Mouse (Mus musculus): ENCODE data around the gene Lyz2.
"Not testable (repeated sequence)": the region's sequence is repeated elsewhere in the genome, so short reads cannot be mapped to it uniquely, and the experiment has no call there.

The Lyz2 gene

DNA sequence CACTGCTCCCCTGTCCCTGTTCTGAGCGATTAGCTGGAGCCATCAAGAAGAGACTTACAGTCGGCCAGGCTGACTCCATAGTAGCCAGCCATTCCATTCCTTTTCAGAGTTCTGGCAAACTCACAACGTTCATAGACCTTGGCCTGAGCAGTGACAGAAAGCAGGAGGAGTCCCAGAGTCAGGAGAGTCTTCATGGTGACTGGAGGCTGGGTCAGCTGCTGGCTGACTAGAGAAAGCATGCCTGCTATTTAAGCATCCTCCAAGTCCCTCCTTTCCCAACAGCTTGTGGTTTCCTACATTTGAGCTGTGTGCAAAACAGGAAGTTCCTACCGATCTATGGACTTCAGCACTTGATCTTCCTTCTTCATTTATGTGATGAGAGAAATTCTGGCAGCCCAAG, at the start of gene Lyz2:
TSS of gene Lyz2 (minus strand) at position 273 of the 400 bp plus-strand sequence.
- peak; percentile 7 to 9 for DNase-seq

DNA sequence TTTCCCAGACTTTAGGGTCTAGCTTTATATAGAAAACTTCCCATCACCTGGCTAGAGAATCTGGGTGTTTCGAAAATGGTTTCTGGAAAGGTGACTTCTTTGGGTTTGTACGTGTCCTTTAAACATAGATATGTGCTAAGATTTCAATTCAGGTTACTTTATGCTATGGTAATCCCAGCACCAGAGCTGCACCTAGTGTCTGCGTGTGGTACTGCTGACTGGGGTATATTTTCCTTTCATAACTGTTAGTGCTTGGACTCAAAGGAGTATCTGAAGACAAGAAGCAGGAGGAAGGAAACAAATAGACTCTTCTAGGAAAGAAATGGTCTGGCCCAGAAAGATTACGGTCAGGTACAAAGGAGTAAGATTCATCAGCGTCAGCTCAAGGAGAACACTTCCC, 48.4 kb upstream of the Lyz2 start:
- peak in 1 of 2 experiments; percentile 47 for DNase-seq

DNA sequence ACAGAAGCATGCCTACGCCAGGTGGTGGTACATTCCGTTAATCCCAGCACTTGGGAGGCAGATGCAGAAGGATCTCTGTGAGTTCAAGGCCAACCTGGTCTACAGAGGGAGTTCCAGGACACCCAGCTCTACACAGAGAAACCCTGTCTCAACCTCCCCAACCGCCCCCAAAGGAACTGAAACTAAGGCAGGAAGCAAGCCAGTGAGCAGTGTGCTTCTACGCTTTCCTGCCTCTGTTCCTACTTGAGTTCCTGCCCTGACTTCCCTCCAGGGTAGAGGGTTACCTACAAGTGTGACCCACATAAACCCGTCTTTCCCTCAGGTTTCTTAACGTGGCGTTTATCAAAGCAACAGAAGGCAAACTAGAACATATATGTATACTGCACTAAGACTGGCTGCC, 41.7 kb upstream of the Lyz2 start:
- DNase-seq, result no peak

- DNase-seq, result no peak
Observed at GRCm38 (mm10) chr10:117322630-117323029, 40.5 kb upstream of the Lyz2 start.

DNA sequence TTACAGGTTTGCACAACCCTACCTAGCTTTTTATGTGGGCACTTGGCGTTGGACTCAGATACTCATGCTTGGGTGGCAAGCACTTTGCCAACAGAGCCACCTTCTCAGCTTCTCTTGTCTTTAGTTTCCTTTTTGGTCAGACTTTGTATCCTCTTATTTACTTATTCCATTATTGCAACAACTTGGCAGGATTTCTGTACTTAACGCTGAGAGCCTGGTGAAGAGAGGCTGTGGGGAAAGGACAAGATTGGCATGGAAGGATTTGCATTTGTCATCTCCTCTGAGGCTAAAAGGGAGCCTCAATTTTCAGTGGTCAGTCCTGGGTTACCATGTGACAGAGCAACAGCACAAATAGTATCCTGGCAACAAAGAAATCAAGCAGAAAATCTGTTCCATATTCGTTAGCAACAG, 38.5 kb upstream of the Lyz2 start:
- DNase-seq, result peak in 1 of 2 experiments; percentile 7

DNA sequence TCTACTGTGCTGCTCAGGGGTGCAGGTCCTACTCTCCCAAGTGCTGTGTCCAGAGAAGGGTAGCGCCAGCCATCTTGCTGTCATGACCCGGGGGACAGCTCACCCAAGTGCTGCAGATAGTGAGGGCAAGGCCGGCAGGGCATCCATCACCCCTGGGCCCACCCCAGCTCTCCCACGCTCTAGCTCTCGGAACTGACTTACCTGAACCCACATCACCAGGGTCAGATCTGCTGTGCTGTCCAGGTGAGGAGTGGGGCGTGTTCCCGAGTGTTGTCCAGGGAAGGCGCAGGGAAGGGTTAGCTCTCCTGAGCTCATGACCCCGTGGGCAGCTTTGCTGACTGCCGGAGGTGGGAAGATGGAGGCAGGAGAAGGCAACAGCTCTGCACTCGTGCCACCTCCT, 34.3 kb upstream of the Lyz2 start:
- no peak for DNase-seq

DNA sequence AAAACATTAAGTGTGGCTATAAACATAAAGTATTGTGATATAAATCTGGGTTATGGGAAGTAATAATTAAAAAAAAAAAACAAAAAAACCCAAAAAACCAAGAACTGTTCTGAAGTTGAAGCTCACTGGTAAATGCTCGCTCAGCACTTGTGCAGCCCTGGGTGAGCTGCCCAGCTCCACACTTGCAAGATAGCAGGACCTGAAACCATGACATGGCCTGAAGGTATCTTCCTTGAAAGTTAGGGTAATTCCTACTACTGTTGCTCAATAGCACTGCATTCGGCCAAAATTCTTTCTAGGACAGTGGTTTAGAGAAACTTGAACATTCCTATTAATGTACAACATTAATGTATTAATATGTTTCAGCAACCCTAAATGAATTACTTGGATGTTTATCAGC, 31.0 kb upstream of the Lyz2 start:
- DNase-seq, result no peak

- DNase-seq, result no peak
Observed at GRCm38 (mm10) chr10:117312168-117312567, 30.0 kb upstream of the Lyz2 start.

- DNase-seq, result no peak
Observed at GRCm38 (mm10) chr10:117304371-117304770, 22.2 kb upstream of the Lyz2 start.

- DNase-seq, result no peak
Observed at GRCm38 (mm10) chr10:117301688-117302087, 19.6 kb upstream of the Lyz2 start.

- DNase-seq, result no peak
Observed at GRCm38 (mm10) chr10:117299901-117300520, 17.9 kb upstream of the Lyz2 start.

DNA sequence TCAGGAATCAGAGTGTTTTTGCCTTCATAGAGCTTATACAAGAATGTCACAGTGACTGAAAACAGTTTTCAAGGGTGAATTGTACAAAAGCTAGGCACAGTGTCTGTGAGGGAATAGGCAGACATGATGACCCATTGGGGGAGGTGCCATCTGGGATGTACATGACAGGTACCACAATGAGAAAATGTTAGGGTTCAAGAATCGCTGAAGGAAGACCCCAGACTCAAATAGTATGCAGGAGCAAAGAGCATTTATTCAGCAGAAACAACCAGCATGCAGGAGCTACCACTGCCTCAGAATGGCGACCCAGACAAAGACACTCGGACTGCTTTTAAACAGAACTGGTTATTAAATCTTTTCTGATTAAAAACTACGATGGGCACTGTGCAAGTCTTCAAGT, 17.0 kb upstream of the Lyz2 start:
- no peak for DNase-seq

DNA sequence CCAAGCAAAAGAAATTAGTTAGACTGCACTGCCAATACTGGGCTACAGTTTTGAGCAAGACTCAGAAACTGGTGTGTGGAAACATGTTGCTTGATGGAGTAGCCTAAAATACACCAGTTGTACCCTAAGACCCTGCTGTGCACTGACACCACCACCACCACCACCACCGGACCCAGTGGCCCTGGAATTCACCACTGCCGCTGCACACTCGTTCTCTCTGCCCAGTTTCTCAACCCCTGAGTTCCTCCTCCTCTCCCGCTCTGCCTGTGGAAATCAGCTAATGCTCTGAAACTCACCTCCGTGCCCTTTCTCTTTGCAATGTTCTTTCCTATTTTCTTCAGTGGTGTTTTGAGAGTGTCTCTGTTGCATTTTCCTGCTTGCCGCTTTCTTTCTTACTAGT, 16.2 kb upstream of the Lyz2 start:
- DNase-seq, result no peak

DNA sequence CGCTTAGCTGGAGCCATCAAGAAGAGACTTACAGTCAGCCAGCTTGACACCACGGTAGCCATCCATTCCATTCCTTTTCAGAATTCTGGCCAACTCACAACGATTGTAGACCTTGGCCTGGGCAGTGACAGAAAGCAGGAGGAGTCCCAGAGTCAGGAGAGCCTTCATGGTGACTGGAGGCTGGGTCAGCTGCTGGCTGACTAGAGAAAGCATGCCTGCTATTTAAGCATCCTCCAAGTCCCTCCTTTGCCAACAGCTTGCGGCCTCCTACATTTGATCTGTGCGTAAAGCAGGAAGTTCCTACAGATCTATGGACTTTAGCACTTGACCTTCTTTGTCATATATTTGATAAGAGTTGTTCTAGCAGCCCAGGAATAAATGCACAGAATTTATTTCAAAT, 10.6 kb upstream of the Lyz2 start, which contains the start of gene Lyz1:
TSS of gene Lyz1 (minus strand) at position 198 of the 400 bp plus-strand sequence.
- DNase-seq, result peak in 1 of 2 experiments; percentile 9

- not testable (repeated sequence) for DNase-seq
Observed at GRCm38 (mm10) chr10:117290936-117291335, 8.8 kb upstream of the Lyz2 start.

- DNase-seq, result no peak
Observed at GRCm38 (mm10) chr10:117290046-117290870, 8.1 kb upstream of the Lyz2 start.

DNA sequence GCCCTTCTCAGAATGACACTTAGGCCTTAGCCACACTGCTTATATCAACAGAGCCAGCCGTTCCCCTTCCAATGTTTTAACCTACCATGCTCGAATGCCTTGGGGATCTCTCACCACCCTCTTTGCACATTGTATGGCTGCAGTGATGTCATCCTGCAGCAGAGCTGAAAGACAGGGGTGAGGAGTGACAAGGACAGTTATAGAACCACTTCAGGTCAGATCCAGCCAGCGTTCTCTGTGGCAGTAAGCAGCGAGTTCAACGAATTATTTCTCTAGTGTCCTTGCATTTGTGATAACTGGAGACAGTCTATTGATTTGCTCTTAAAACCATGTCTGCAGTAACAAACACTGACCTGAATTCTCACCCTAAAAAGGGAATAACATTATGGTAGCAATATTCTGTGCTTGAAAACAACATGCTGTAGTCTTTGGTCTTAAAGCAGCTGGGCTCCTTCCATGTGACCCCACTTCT, 6.9 kb upstream of the Lyz2 start:
- not testable (repeated sequence) for DNase-seq

DNA sequence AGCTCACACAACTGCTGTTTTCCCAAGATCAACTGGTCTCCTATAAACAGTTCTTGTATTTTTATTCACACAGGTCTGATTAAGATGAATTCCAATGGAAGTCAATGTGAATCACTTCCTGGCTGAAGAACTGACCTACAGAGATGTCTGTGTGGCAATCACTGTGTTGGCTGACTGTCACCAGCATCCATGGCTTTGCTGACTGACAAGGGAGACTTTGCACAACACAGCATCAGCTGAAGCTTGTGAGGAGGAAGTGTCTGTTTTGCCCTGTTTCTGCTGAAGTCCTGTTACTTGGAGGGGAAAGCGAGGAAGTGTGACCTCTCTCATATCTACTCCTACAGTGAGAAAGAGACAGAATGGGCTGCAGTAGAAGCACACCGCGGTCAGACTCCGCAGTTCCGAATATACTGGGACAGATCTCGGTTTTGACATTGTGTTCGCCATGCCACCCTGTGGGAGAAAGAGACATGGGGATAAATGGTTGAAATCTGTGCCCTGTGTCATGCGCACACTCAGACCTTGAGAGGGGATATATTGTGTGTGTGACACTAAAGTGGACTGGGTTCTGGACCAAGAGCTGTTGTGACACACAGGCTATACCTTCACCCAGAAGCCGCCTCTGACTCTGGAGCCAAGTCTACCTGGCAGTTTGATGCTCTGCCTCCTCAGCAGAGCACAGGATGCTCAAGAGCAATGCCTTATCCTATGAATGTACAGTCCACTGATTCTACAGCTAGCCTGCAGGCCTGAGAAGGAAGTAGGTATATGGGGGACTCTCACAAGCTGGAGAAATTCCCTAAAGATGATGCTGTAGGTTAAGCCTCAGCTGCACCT, 6.3 kb upstream of the Lyz2 start:
- no peak for DNase-seq

DNA sequence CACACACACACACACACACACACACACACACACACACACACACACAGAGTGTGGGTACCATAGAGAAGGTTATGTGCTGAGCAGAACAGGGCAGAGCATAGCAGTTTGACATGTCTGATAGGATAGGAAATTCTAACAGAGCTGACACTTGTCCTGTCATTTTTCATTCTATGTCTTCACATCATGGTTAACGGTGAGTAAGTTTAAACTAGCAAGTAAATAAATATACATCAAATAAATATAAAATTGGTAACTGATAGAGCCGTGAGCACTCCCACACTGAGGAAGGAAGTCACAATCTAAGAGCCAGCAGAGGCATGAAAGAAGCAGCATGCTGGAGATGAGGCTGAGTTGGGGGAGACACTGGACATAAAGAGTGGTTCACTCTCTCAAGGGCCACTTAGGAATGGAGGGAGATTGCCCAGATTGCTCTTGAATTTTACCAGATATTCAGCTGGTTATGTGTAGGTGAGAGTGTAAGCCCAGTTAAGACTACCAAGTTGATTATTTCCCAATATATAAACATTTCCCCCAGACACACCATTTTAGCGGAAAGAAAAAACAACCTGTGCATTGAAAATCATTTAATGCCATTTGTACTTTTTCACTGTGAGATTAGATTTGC, 5.2 kb upstream of the Lyz2 start:
- DNase-seq, result no peak

DNA sequence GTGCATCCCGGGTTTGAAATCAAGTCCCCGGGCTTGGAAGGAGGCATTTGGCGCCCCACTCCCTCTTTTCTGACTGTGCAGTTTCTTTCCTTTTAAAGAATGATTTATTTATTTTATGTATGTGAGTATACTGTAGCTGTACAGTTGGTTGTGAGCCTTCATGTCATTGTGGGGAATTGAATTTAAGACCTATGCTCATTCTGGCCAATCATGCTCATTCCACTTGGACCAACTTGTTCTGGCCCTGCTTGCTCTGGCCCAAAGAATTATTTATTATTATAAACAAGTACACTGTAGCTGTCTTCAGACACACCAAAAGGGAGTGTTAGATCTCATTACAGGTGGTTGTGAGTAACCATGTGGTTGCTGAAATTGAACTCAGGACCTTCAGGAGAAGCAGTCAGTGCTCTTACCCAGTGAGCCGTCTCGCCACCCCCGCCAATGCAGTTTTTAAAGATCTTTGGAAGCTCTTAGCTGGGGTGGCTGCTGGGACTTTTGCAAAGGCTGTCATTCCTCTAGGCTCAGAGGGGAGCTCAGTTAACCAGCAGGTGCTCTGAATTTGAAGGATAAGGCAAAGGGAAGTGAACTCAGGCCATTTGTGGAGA, 4.3 kb upstream of the Lyz2 start:
- DNase-seq, result no peak

DNA sequence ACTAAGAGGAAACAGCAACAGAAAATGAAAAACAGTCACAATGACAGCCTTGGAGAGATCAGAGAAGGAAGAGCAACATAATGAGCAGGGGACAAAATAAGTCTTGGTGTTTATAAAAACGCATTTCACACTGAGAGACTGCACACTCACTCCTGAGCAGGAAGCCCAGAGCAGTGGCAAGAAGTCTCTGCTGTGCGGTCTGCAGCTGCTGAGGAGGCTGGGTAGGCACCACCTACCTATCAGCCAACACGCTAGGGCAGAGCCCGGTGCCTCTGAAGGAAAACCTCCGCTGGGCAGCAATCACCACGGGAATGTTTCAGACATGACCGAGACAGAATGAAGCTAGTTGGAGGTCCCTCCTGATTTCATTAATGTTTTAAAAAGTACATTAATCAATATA, 3.5 kb upstream of the Lyz2 start:
- not testable (repeated sequence) for DNase-seq
